Mouse (Mus musculus) forebrain, embryonic 13.5 days (tissue): ENCODE data around the gene Aebp1. TPM values are rescaled to one million over a fixed set of nuclear protein-coding genes. Genes with fewer than 3 reads are reported as not detected.

ENCODE experiments used
- ATAC-seq: fragments of 200-750 bp; cut with Nextera tagmentation; 2 replicates; pipeline ENCODE4 v1.8.0; 2017
- H3K27ac ChIP-seq: fragments of 300-500 bp; sonication (generic); 2 replicates; pipeline ENCODE4 v1.5.1; 2015; ENCODE audit warnings: inconsistent platforms, mild to moderate bottlenecking, moderate library complexity
- H3K27me3 ChIP-seq: fragments of 300-500 bp; sonication (generic); 2 replicates; pipeline ENCODE4 v1.6.1; 2015; ENCODE audit warnings: mild to moderate bottlenecking, inconsistent platforms
- H3K36me3 ChIP-seq: fragments of 300-500 bp; sonication (generic); 2 replicates; pipeline ENCODE4 v1.6.1; 2015; ENCODE audit warnings: mild to moderate bottlenecking, inconsistent platforms; ENCODE audit not compliant: poor library complexity, severe bottlenecking
- H3K4me1 ChIP-seq: fragments of 300-500 bp; sonication (generic); 2 replicates; pipeline ENCODE4 v1.6.1; 2015; ENCODE audit warnings: inconsistent platforms
- H3K4me2 ChIP-seq: fragments of 300-500 bp; sonication (generic); 2 replicates; pipeline ENCODE4 v1.6.1; 2015; ENCODE audit warnings: inconsistent platforms, mild to moderate bottlenecking, moderate library complexity
- H3K4me3 ChIP-seq: fragments of 300-500 bp; sonication (generic); 2 replicates; pipeline ENCODE4 v1.5.1; 2015; ENCODE audit warnings: mild to moderate bottlenecking, inconsistent platforms
- H3K9ac ChIP-seq: fragments of 300-500 bp; sonication (generic); 2 replicates; pipeline ENCODE4 v1.6.1; 2015; ENCODE audit warnings: mild to moderate bottlenecking, inconsistent platforms
- H3K9me3 ChIP-seq: fragments of 300-500 bp; sonication (generic); replicated peaks from 2 replicates; pipeline ENCODE4 v1.6.1; 2016; ENCODE audit warnings: inconsistent platforms
- WGBS: fragments of 180-500 bp; shearing (Covaris S2); methylation state at CpG from one replicate; pipeline ENCODE4 v1.1.7; 2015; 5-methylcytosine and 5-hydroxymethylcytosine counted together
- polyA plus RNA-seq: library from polyadenylated mRNA; unstranded; fragments of >200 nt; fragmentation: Nextera tagmentation; extraction: Ambion mirVana; gene quantifications from 2 replicates; pipeline ENCODE4 v1.2.1, GENCODE M21; 2015

The Aebp1 gene
- polyA plus RNA-seq, 1 experiment from 2014 or later = 6.0 TPM

DNA sequence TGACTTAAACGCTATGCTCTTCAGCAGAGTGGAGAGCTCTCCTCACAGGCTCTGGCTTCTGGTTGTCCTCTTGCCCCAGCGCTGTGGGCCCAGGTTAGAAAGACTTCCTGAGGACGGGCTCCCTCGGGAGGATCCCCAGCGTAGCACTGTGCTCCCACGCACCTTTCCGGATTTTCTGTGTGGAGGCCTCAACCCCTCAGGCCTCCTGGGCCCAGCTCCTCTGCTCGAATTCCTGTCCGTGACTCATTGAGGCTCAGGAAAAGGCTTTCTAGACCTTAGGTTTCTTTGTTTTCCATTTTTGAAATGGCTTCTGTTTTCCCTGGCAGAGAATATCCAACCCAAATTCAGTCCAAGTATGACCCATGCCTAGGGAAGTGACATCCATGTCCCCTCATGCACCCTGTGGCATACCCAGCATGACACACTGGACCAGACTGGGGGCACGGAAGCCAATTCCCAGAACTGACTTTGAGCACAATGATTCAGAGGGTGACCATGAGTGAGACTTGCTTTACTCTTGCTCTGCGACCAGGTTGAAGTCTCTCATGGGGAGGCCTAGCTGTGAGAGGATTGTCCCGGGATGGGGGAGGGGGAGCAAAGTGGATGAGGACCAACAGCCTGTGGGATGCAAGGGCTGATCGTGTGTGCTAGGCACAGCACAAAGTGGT lies 1.7 kb upstream of the Aebp1 start:
- H3K4me2 ChIP-seq = no peak overlapping the region
- no peak overlapping the region for H3K4me3 ChIP-seq
- peaks cover 55% of the 10 kb centered on the region for H3K27me3 ChIP-seq
- peaks cover 16% of the 10 kb centered on the region for H3K4me1 ChIP-seq
- WGBS = 84% methylated on average over 13 of the region's 13 CpGs
- H3K9me3 ChIP-seq = no peaks in the 10 kb centered on the region
- H3K27ac ChIP-seq = no peak overlapping the region
- ATAC-seq = no peak
- H3K36me3 ChIP-seq = no peaks in the 10 kb centered on the region
- no peak overlapping the region for H3K9ac ChIP-seq

DNA sequence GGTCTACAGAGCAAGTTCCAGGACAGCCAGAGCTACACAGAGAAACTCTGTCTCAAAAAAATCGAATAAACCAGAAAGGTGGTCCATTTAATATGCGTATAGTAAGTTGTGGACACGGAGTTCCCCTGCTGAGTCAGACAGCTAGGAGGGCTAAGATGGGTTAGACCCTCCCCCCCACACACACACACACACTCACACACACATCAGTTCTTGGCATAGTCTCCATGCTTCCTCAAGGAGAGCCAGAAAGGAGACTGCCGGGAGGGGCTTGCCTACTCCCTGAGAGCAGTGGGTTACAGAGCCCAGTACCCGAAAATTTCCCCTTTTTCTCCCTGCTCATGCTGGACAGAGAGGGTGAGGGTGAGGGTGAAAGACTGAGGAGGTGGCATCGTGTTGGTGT lies 1.1 kb upstream of the Aebp1 start:
- no peak overlapping the region for H3K4me2 ChIP-seq
- no peak overlapping the region for H3K9ac ChIP-seq
- H3K27me3 ChIP-seq = peaks cover 55% of the 10 kb centered on the region
- WGBS = 66% methylated on average over 6 of the region's 6 CpGs
- H3K4me3 ChIP-seq = no peak overlapping the region
- peaks cover 16% of the 10 kb centered on the region for H3K4me1 ChIP-seq
- H3K36me3 ChIP-seq = no peaks in the 10 kb centered on the region
- H3K9me3 ChIP-seq = no peaks in the 10 kb centered on the region
- H3K27ac ChIP-seq = no peak overlapping the region
- no peak for ATAC-seq

DNA sequence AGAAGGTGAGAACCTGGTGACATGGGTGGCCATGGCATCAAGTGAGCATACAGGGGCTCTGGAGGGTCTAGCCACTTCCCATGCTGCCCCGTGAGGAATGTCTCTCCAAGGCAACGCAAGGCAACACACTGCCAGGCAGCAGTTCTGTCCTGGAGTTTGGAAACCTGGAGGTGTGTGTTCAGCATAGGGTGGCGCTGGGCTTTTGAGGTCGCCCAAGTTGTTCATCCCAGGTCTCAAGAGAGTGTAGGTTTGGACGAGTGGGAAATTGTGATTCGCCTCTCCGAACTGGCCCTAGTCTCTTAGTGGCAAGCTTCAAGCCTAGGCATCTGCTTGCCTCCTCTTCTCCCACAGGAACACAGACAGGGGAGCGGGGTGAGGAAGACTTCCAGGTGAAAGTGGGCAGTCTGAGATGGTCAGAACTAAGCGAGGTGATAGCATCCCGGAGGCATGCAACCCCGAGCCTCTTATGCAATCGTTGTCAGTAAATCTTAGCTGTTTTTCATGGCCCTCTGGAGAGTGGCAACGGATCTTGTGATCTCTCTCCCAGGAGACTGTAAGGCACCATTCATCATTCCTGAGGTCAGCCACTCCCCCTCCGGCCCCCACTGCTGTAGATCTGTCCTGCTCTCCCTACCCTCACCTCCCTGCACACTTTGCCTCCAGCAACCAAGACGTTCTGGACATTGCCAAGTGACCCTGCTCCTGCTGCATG lies 803 bp downstream of the Aebp1 start:
- 36% methylated on average over 15 of the region's 15 CpGs for whole genome bisulfite sequencing
- peaks cover 16% of the 10 kb centered on the region for H3K4me1 ChIP-seq
- peak overlapping the region; percentile 37 for H3K4me3 ChIP-seq
- peak overlapping the region; percentile 61 for H3K4me2 ChIP-seq
- no peak for ATAC-seq
- H3K36me3 ChIP-seq = no peaks in the 10 kb centered on the region
- no peak overlapping the region for H3K27ac ChIP-seq
- H3K9me3 ChIP-seq = no peaks in the 10 kb centered on the region
- peaks cover 55% of the 10 kb centered on the region for H3K27me3 ChIP-seq
- no peak overlapping the region for H3K9ac ChIP-seq

DNA sequence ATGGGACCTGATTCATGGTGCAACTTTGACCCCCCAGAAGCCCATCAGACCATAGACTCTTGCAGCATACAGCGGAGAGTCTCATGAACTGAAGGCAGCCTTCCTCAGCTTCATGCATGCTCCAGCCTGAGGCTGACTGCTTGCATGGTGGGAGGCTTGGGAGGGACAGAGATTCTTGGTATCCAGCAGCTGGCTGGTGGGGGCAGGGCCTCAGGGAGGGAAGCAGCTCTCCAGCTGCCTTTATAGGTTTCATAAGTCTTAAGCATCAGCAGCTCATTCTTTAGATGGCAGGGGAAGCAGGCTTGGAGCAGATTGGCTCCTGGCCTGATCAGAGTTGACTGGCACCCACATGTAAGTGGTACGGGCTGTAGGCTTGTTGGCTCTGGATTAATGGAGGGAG lies 5.4 kb downstream of the Aebp1 start:
- peaks cover under 1% of the 10 kb centered on the region; the same call in 1 of the 2 replicates for H3K4me1 ChIP-seq
- no peak overlapping the region for H3K27ac ChIP-seq
- H3K36me3 ChIP-seq = peaks cover 36% of the 10 kb centered on the region
- no peak overlapping the region for H3K4me2 ChIP-seq
- H3K4me3 ChIP-seq = no peak overlapping the region
- no peaks in the 10 kb centered on the region for H3K9me3 ChIP-seq
- 88% methylated on average over 2 of the region's 2 CpGs for WGBS
- peaks cover 27% of the 10 kb centered on the region for H3K27me3 ChIP-seq
- ATAC-seq = no peak
- no peak overlapping the region for H3K9ac ChIP-seq

DNA sequence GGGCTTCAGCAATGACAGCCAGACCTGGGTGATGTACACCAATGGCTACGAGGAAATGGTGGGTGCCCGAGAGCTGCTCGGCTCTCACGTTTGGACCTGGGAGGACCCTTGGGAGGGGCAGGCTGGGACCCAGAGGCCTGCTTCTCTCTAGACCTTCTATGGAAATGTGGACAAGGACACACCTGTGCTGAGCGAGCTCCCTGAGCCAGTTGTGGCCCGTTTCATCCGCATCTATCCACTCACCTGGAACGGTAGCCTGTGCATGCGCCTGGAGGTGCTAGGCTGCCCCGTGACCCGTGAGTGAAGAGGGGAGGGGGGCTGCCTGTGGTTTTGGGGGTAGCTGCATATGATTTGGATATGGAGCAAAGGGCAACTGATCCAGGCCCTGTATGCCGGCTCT lies 6.6 kb downstream of the Aebp1 start:
- ATAC-seq = no peak
- no peak overlapping the region for H3K27ac ChIP-seq
- peaks cover 16% of the 10 kb centered on the region for H3K27me3 ChIP-seq
- 91% methylated on average over 12 of the region's 12 CpGs for WGBS
- H3K4me1 ChIP-seq = no peaks in the 10 kb centered on the region
- no peaks in the 10 kb centered on the region for H3K9me3 ChIP-seq
- H3K4me3 ChIP-seq = no peak overlapping the region
- H3K4me2 ChIP-seq = no peak overlapping the region
- peaks cover 47% of the 10 kb centered on the region for H3K36me3 ChIP-seq
- H3K9ac ChIP-seq = no peak overlapping the region

DNA sequence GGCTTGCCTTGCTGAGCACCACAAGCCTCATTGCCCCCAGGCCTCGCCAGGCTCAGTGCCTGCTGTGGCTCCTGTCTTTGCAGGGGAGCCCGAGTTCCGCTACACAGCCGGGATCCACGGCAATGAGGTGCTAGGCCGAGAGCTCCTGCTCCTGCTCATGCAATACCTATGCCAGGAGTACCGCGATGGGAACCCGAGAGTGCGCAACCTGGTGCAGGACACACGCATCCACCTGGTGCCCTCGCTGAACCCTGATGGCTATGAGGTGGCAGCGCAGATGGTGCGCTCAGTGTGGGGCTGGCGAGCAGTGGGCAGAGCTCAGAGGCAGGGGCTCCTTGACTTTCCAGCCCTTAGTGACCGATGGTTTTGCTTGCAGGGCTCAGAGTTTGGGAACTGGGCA lies 7.6 kb downstream of the Aebp1 start:
- H3K4me3 ChIP-seq = no peak overlapping the region
- H3K27ac ChIP-seq = no peak overlapping the region
- no peaks in the 10 kb centered on the region for H3K4me1 ChIP-seq
- H3K27me3 ChIP-seq = 0 out of 2 replicates have a peak, but pooled peaks cover 6% of the 10 kb centered on the region
- H3K9me3 ChIP-seq = no peaks in the 10 kb centered on the region
- no peak overlapping the region for H3K9ac ChIP-seq
- H3K4me2 ChIP-seq = no peak overlapping the region
- WGBS = 96% methylated on average over 16 of the region's 16 CpGs
- ATAC-seq = no peak
- peaks cover 57% of the 10 kb centered on the region for H3K36me3 ChIP-seq

DNA sequence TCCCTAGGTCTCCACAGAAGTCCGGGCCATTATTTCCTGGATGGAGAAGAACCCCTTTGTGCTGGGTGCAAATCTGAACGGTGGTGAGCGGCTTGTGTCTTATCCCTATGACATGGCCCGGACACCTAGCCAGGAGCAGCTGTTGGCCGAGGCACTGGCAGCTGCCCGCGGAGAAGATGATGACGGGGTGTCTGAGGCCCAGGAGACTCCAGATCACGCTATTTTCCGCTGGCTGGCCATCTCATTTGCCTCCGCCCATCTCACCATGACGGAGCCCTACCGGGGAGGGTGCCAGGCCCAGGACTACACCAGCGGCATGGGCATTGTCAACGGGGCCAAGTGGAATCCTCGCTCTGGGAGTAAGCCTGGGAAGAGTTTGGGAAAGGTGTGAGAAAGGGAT lies 8.3 kb downstream of the Aebp1 start:
- Histone ChIP-seq H3K27me3 (no peaks in the 10 kb centered on the region), H3K9ac (no peak overlapping the region), H3K9me3 (no peaks in the 10 kb centered on the region), H3K36me3 (peaks cover 65% of the 10 kb centered on the region), H3K27ac (no peak overlapping the region), H3K4me3 (no peak overlapping the region), H3K4me2 (no peak overlapping the region), H3K4me1 (no peaks in the 10 kb centered on the region)
- ATAC-seq = no peak
- 88% methylated on average over 16 of the region's 16 CpGs for WGBS

DNA sequence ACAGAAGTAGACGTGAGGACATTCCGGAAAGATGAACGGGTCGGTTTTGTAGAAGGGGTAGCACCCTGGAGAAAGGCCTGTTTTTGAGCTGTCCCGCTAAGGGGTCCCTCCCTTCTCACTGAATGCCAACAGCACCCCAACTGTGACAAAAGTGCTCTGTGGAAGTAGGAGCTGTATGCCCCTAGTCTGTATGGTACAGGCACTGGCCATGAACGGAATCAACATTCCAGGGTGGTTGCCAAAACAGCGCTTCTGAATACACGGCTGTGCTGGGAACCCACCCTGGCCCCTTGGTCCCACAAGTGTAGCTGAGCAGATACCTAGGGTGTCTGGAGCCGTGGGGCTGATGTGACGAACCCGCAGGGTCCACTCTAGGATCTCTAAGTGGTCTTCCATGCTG lies 11.0 kb downstream of the Aebp1 start:
- Histone ChIP-seq H3K36me3 (peaks cover 80% of the 10 kb centered on the region), H3K4me2 (no peak overlapping the region), H3K27me3 (no peaks in the 10 kb centered on the region), H3K4me3 (no peak overlapping the region), H3K9ac (no peak overlapping the region), H3K9me3 (no peaks in the 10 kb centered on the region), H3K4me1 (peaks cover 21% of the 10 kb centered on the region), H3K27ac (no peak overlapping the region)
- no peak for ATAC-seq
- 97% methylated on average over 11 of the region's 11 CpGs for WGBS

DNA sequence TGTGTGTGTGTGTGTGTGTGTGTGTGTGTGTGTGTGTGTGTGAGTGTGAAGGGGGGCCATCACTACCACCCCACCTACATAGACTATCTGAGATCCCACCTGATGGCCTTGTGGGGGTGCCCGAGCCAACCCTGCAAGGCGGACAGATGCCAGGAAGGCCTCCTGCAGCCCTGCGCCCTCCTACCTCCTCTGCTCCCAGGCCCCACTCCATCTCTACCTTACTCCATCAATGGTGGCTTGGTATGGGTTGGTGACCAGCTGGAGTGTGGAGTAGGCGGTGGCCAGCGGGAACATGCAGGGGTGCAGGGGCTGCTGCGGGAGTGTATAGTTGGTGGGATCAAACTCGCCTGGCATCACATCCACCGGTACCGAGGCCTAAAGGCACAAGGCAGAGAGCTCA lies 11.4 kb downstream of the Aebp1 start:
- Histone ChIP-seq H3K27ac (no peak overlapping the region), H3K4me1 (peaks cover 21% of the 10 kb centered on the region), H3K9ac (no peak overlapping the region), H3K4me3 (no peak overlapping the region), H3K36me3 (peaks cover 80% of the 10 kb centered on the region), H3K9me3 (no peaks in the 10 kb centered on the region), H3K4me2 (no peak overlapping the region), H3K27me3 (no peaks in the 10 kb centered on the region)
- ATAC-seq = no peak
- 96% methylated on average over 9 of the region's 9 CpGs for WGBS

DNA sequence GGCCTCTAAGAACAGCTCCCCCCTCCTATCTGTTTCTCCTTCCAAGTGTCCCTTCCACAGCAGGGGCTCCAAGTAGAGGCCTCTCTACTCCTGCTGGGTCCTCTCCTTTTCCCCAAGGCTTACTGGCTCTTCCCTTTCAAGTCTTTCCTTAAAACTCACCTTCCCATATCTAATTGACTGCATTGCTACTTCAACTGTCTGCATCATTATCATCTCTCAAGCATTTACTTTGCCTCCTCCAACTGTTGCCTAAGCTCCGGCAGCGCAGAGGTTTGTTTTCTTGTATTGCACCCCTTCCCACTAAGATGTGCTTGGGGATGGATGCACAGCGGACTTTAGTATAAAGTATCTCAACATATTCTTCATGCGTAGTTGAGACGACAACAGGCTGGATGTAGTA lies 15.7 kb downstream of the Aebp1 start:
- peak overlapping the region; percentile 71 for H3K9ac ChIP-seq
- H3K9me3 ChIP-seq = no peaks in the 10 kb centered on the region
- peak overlapping the region; percentile 63 for H3K4me3 ChIP-seq
- peaks cover 42% of the 10 kb centered on the region for H3K36me3 ChIP-seq
- no peaks in the 10 kb centered on the region for H3K27me3 ChIP-seq
- ATAC-seq = no peak
- peak overlapping the region; percentile 71 for H3K4me2 ChIP-seq
- H3K27ac ChIP-seq = no peak overlapping the region
- 4% methylated on average over 5 of the region's 5 CpGs for WGBS
- peaks cover 21% of the 10 kb centered on the region for H3K4me1 ChIP-seq

DNA sequence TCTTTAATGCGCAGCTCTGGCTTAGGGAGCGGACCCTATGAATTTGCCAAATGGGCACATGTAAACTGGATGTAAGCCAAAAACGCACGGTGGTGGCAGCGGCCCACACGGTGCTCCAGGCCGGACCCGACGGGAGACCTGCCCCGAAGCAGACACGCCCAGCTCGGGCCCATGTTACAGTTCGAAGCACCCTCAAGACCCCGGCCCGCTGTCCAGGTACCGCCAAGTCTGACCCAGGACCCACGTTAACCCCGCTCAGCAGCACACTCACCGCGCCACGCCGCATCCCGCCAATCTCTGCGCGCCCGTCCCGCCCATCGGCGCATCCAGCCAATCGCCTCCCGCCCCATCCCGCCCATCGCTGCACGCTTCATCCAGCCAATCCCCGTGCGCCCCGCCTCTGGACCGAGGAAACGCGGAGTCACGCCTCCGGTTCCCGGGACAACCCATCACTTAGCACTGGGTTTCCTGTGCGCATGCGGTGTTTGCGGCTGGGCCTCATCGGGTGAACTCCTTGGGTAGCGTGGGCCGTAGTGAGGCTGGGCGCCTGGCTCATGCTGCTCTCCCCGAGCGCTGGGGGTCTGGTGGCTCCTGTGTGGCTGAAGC lies 16.3 kb downstream of the Aebp1 start, which contains the start of gene Pold2:
Gene Pold2 (minus strand): TSS at position 372 of the 606 bp plus-strand sequence.
- ATAC-seq = peak; percentile 99
- Histone ChIP-seq H3K27me3 (no peaks in the 10 kb centered on the region), H3K36me3 (peaks cover 36% of the 10 kb centered on the region), H3K4me2 (peak within 1 kb of the TSS; percentile 71), H3K27ac (peak within 1 kb of the TSS; percentile 83), H3K4me3 (peak within 1 kb of the TSS; percentile 63), H3K9ac (peak within 1 kb of the TSS; percentile 71), H3K9me3 (no peaks in the 10 kb centered on the region), H3K4me1 (peaks cover 21% of the 10 kb centered on the region)
- WGBS = under 1% methylated on average over 52 of the region's 52 CpGs

DNA sequence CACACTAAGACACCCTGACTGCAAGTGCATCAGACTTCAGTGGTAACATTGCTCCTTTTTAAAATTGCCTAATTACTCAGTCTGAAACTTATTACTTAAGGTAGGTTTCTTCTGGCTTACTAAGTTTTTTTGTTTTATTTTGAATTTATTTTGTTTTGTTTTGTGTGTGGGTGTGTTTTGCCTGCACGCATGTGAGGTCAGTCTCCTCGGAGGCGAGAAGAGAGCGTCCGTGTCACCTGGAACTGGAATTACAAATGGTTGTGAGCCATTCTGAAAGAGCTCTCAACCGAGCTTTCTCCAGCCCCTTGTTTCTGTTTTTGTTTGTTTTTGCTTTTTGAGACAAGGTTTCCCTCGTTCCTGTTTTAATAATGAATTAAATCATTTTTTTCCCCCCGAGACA lies 16.9 kb downstream of the Aebp1 start:
- whole genome bisulfite sequencing = 39% methylated on average over 8 of the region's 8 CpGs
- peak overlapping the region; percentile 65 for H3K9ac ChIP-seq
- no peak for ATAC-seq

More for the DNA sequence above, 16.9 kb downstream of the Aebp1 start:
- H3K4me2 ChIP-seq = peak overlapping the region; percentile 71
- H3K27me3 ChIP-seq = no peaks in the 10 kb centered on the region
- H3K4me1 ChIP-seq = peaks cover 21% of the 10 kb centered on the region
- peak overlapping the region; percentile 83 for H3K27ac ChIP-seq
- peaks cover 29% of the 10 kb centered on the region for H3K36me3 ChIP-seq
- peak overlapping the region; percentile 63 for H3K4me3 ChIP-seq
- no peaks in the 10 kb centered on the region for H3K9me3 ChIP-seq
